23 mouse cellular contexts compared by ENCODE assay signal in genomic region chr17:50209831-50210230, GRCm38 (mm10). TPM values are rescaled to one million over a fixed set of nuclear protein-coding genes. Genes with fewer than 3 reads are reported as not detected.
DNase-seq lines count a peak whose midpoint lies in the region; ATAC-seq and TF ChIP-seq lines count a peak whose summit lies in the region.
"Had no signal": no experiment of that assay in that cellular context is flagged by ENCODE, and none has a peak within 500 bp of the region (broad histone marks: within the 10 kb centered on the region; RNA-seq: fewer than 3 reads in every experiment).

No protein-coding gene starts in this region.

- DNase-seq in 3134 (ENCODE audit: extremely low read depth, insufficient read length, low spot score), result peak; percentile 64
- DNase-seq in R1 (ENCODE audit: low read depth, low spot score), result peak; percentile 26
- DNase-seq in frontal cortex, adult 2 months (ENCODE audit: extremely low spot score in 1 of 2, low spot score in 1 of 2), result no peak
- DNase-seq in spleen, adult 18-20 months, result no peak
- DNase-seq in midbrain, embryonic 10.5 days (ENCODE audit: low spot score), result no peak
- DNase-seq: adrenal gland, postnatal 10 days; B cell, adult 2 months; cerebellum, adult 11 months; cerebellum, adult 9-10 months; cerebellum, postnatal 25 days; heart, adult 18-20 months; heart, postnatal 10 days; heart, postnatal 4 days had no signal

- H3K79me3 ChIP-seq in C2C12 (ENCODE audit: low read depth), result no peaks in the 10 kb centered on the region

- no peaks in the 10 kb centered on the region for H3K36me3 ChIP-seq in C2C12 (ENCODE audit: control insufficient read depth, insufficient read depth)
- H3K36me3 ChIP-seq in midbrain, embryonic 10.5 days, result no peaks in the 10 kb centered on the region
- H3K36me3 ChIP-seq: embryonic facial prominence, embryonic 13.5 days; heart, embryonic 10.5 days; hindbrain, embryonic 12.5 days had no signal

- H3K9me3 ChIP-seq in midbrain, embryonic 10.5 days (replicated peaks), result no peaks in the 10 kb centered on the region
- H3K9me3 ChIP-seq: embryonic facial prominence, embryonic 13.5 days; forebrain, embryonic 13.5 days; heart, embryonic 10.5 days; hindbrain, embryonic 12.5 days had no signal

- 89% methylated on average over 6 of the region's 6 CpGs for WGBS in midbrain, embryonic 10.5 days

- H3K4me3 ChIP-seq in C2C12 (ENCODE audit: insufficient read depth, poor library complexity, severe bottlenecking), result no peak overlapping the region
- no peak overlapping the region for H3K4me3 ChIP-seq in midbrain, embryonic 10.5 days
- H3K4me3 ChIP-seq: embryonic facial prominence, embryonic 13.5 days; forebrain, embryonic 13.5 days; heart, embryonic 10.5 days; hindbrain, embryonic 12.5 days had no signal

- no peak for TF ChIP-seq CTCF in C2C12 (IDR thresholded peaks at IDR 0.05; ENCODE audit: control insufficient read depth, insufficient read depth, insufficient read length)

- H3ac ChIP-seq in C2C12 (ENCODE audit: control insufficient read depth, insufficient read length, low read depth), result no peak overlapping the region

- no peaks in the 10 kb centered on the region for H3K27me3 ChIP-seq in C2C12 (ENCODE audit: control insufficient read depth, insufficient read depth, insufficient read length)
- no peaks in the 10 kb centered on the region for H3K27me3 ChIP-seq in midbrain, embryonic 10.5 days (ENCODE audit: low read depth, poor library complexity, severe bottlenecking)
- H3K27me3 ChIP-seq: embryonic facial prominence, embryonic 13.5 days; forebrain, embryonic 13.5 days; hindbrain, embryonic 12.5 days had no signal

- no peak overlapping the region for H3K27ac ChIP-seq in midbrain, embryonic 10.5 days (replicated peaks)
- H3K27ac ChIP-seq: embryonic facial prominence, embryonic 13.5 days; forebrain, embryonic 13.5 days; heart, embryonic 10.5 days; hindbrain, embryonic 12.5 days had no signal

- H3K79me2 ChIP-seq in C2C12 (ENCODE audit: control insufficient read depth, insufficient read depth), result no peaks in the 10 kb centered on the region

- peak; percentile 52; the same call in 1 of the 2 replicates for ATAC-seq in monocyte, adult 5-6 weeks (replicated peaks; ENCODE audit: insufficient number of reproducible peaks, low FRiP score, low TSS enrichment, poor library complexity, severe bottlenecking)
- ATAC-seq in activated CD4-positive, CD25-positive, alpha-beta regulatory T cell, adult 4 months, result no peak
- ATAC-seq: forebrain, embryonic 13.5 days; hindbrain, embryonic 16.5 days; inflammation-experienced regulatory T-cells, adult 6 months; intestine, postnatal 0 days had no signal

- H3K4me1 ChIP-seq in midbrain, embryonic 10.5 days, result no peaks in the 10 kb centered on the region
- H3K4me1 ChIP-seq: embryonic facial prominence, embryonic 13.5 days; forebrain, embryonic 13.5 days; heart, embryonic 10.5 days; hindbrain, embryonic 12.5 days had no signal

TF ChIP-seq in C2C12, 6 proteins besides CTCF, POLR2A, EP300 and RAD21:
- no peak for TF ChIP-seq FOSL1 (IDR thresholded peaks at IDR 0.05; ENCODE audit: insufficient read depth, low read length, poor library complexity, severe bottlenecking)
- peak; percentile 56 for TF ChIP-seq USF1 (IDR thresholded peaks at IDR 0.05; ENCODE audit: low read depth)

RNA-seq across cellular contexts. Expression of gene Rftn1, which starts 19.4 kb away (rescaled TPM):
- 0.35 TPM for polyA plus RNA-seq in C2C12 (2012; fragmentation: generic; extraction: Trizol)
- 61.3 to 69.2 TPM (median 68.2 TPM) in 3 replicates for total RNA-seq in monocyte, adult 5-6 weeks (2017)
- 7.6 and 10.7 TPM in 2 replicates for polyA plus RNA-seq in frontal cortex, adult 2 months (2012; rRNA removed)
- polyA plus RNA-seq in midbrain, embryonic 10.5 days (2016; fragmentation: Nextera tagmentation; extraction: Ambion mirVana), result 4.2 and 4.9 TPM in 2 replicates
- polyA plus RNA-seq in activated CD4-positive, CD25-positive, alpha-beta regulatory T cell, adult 4 months (2017; shearing (Covaris generic)), result 10 to 100 TPM; 30.9 to 31.4 TPM

Comparison
In these comparisons a context has a peak if more than half of its experiments do, and no peak if none do; other contexts are left out.
1. DNase-seq: peak in 3134 (single experiment) and R1 (single experiment); none in frontal cortex, adult 2 months (0 of 2), spleen, adult 18-20 months (0 of 2) and midbrain, embryonic 10.5 days (single experiment).